ENCODE assay signal across 10 mouse cellular contexts in genomic region chrX:93299046-93299626, GRCm38 (mm10). TPM values are rescaled to one million over a fixed set of nuclear protein-coding genes. Genes with fewer than 3 reads are reported as not detected.
DNase-seq lines count a peak whose midpoint lies in the region; ATAC-seq and TF ChIP-seq lines count a peak whose summit lies in the region.
"Had no signal": no experiment of that assay in that cellular context is flagged by ENCODE, and none has a peak within 500 bp of the region (broad histone marks: within the 10 kb centered on the region; RNA-seq: fewer than 3 reads in every experiment).

No protein-coding gene starts in this region.

- no peaks in the 10 kb centered on the region for H3K4me1 ChIP-seq in kidney, postnatal 0 days (replicated peaks; ENCODE audit: insufficient read depth, low read length)
- peaks cover 3% of the 10 kb centered on the region; the same call in 1 of the 2 replicates for H3K4me1 ChIP-seq in embryonic facial prominence, embryonic 12.5 days
- H3K4me1 ChIP-seq in hindbrain, embryonic 15.5 days (replicated peaks) = 0 out of 2 replicates have a peak, but pooled peaks cover 5% of the 10 kb centered on the region
- peaks cover 9% of the 10 kb centered on the region; the same call in 1 of the 2 replicates for H3K4me1 ChIP-seq in midbrain, embryonic 15.5 days

- H3K4me2 ChIP-seq in kidney, postnatal 0 days (ENCODE audit: low read length) = peak overlapping the region; percentile 51
- H3K4me2 ChIP-seq in embryonic facial prominence, embryonic 12.5 days (replicated peaks) = peak overlapping the region; percentile 35; the same call in 1 of the 2 replicates
- peak overlapping the region; percentile 40 for H3K4me2 ChIP-seq in hindbrain, embryonic 15.5 days
- peak overlapping the region; percentile 30; the same call in 1 of the 2 replicates for H3K4me2 ChIP-seq in midbrain, embryonic 15.5 days

- H3K27ac ChIP-seq in kidney, postnatal 0 days = no peak overlapping the region
- H3K27ac ChIP-seq in embryonic facial prominence, embryonic 12.5 days = no peak overlapping the region
- H3K27ac ChIP-seq in hindbrain, embryonic 15.5 days (replicated peaks) = no peak overlapping the region
- H3K27ac ChIP-seq in midbrain, embryonic 15.5 days = no peak overlapping the region

- no peak overlapping the region for H3K9ac ChIP-seq in kidney, postnatal 0 days (ENCODE audit: low read depth, low read length)
- H3K9ac ChIP-seq in embryonic facial prominence, embryonic 12.5 days = no peak overlapping the region
- no peak overlapping the region for H3K9ac ChIP-seq in hindbrain, embryonic 15.5 days
- H3K9ac ChIP-seq in midbrain, embryonic 15.5 days = no peak overlapping the region

- H3K9me3 ChIP-seq in kidney, postnatal 0 days (replicated peaks; ENCODE audit: low read length) = no peaks in the 10 kb centered on the region
- no peaks in the 10 kb centered on the region for H3K9me3 ChIP-seq in embryonic facial prominence, embryonic 12.5 days
- no peaks in the 10 kb centered on the region for H3K9me3 ChIP-seq in hindbrain, embryonic 15.5 days
- no peaks in the 10 kb centered on the region for H3K9me3 ChIP-seq in midbrain, embryonic 15.5 days

- no peak for ATAC-seq in kidney, postnatal 0 days (replicated peaks; ENCODE audit: low FRiP score, low read depth)
- ATAC-seq in embryonic facial prominence, embryonic 12.5 days (ENCODE audit: insufficient number of reproducible peaks, insufficient read depth, low FRiP score, low TSS enrichment) = no peak
- ATAC-seq in hindbrain, embryonic 15.5 days (ENCODE audit: low FRiP score, low read depth) = no peak
- peak; percentile 31; the same call in 1 of the 2 replicates for ATAC-seq in midbrain, embryonic 15.5 days (replicated peaks)
- ATAC-seq: Patski had no signal

- DNase-seq in kidney, postnatal 0 days (ENCODE audit: low spot score) = no peak
- no peak for DNase-seq in kidney, postnatal 36 days
- DNase-seq in left cerebral cortex, adult 9 months (ENCODE audit: low spot score in 2 of 2) = no peak
- DNase-seq in thymus, postnatal 0 days (ENCODE audit: low spot score) = no peak
- DNase-seq in MN1 (ENCODE audit: low spot score) = no peak

- H3K4me3 ChIP-seq in kidney, postnatal 0 days (replicated peaks; ENCODE audit: low read depth, low read length) = peak overlapping the region; percentile 35
- H3K4me3 ChIP-seq in embryonic facial prominence, embryonic 12.5 days = peak overlapping the region; percentile 13; the same call in 1 of the 2 replicates
- peak overlapping the region; percentile 11; the same call in 1 of the 2 replicates for H3K4me3 ChIP-seq in hindbrain, embryonic 15.5 days
- peak overlapping the region; percentile 12; the same call in 1 of the 2 replicates for H3K4me3 ChIP-seq in midbrain, embryonic 15.5 days

- 24% methylated on average over 41 of the region's 43 CpGs for WGBS in kidney, postnatal 0 days
- WGBS in embryonic facial prominence, embryonic 12.5 days = 14% methylated on average over 42 of the region's 43 CpGs
- WGBS in hindbrain, embryonic 15.5 days = 13% methylated on average over 43 of the region's 43 CpGs
- 19% methylated on average over 43 of the region's 43 CpGs for WGBS in midbrain, embryonic 15.5 days

- no peak for TF ChIP-seq CTCF in kidney, postnatal 0 days (IDR thresholded peaks at IDR 0.05; ENCODE audit: low read depth)

- peaks cover 45% of the 10 kb centered on the region for H3K27me3 ChIP-seq in kidney, postnatal 0 days (ENCODE audit: insufficient read depth, low read length)
- H3K27me3 ChIP-seq in embryonic facial prominence, embryonic 12.5 days = peaks cover 85% of the 10 kb centered on the region
- peaks cover 75% of the 10 kb centered on the region for H3K27me3 ChIP-seq in hindbrain, embryonic 15.5 days
- peaks cover 62% of the 10 kb centered on the region for H3K27me3 ChIP-seq in midbrain, embryonic 15.5 days (replicated peaks)

- H3K36me3 ChIP-seq in kidney, postnatal 0 days (ENCODE audit: insufficient read depth, low read length) = no peaks in the 10 kb centered on the region
- no peaks in the 10 kb centered on the region for H3K36me3 ChIP-seq in embryonic facial prominence, embryonic 12.5 days
- no peaks in the 10 kb centered on the region for H3K36me3 ChIP-seq in hindbrain, embryonic 15.5 days
- no peaks in the 10 kb centered on the region for H3K36me3 ChIP-seq in midbrain, embryonic 15.5 days (replicated peaks)

RNA-seq across cellular contexts. Expression of gene Arx, which starts 12.9 kb away (rescaled TPM):
- polyA plus RNA-seq in kidney, postnatal 0 days (2015; fragmentation: Nextera tagmentation; extraction: Ambion mirVana) = 0.05 and 0.07 TPM in 2 replicates
- 1.0 and 1.5 TPM in 2 replicates for polyA plus RNA-seq in embryonic facial prominence, embryonic 12.5 days (2016; fragmentation: Nextera tagmentation; extraction: Ambion mirVana)
- polyA plus RNA-seq in hindbrain, embryonic 15.5 days (2015; fragmentation: Nextera tagmentation; extraction: Ambion mirVana) = 0.84 and 2.9 TPM in 2 replicates
- polyA plus RNA-seq in midbrain, embryonic 15.5 days (2015; fragmentation: Nextera tagmentation; extraction: Ambion mirVana) = 10.4 and 10.7 TPM in 2 replicates
- polyA plus RNA-seq in thymus, postnatal 0 days (2015; fragmentation: Nextera tagmentation; extraction: Ambion mirVana) = not detected in 2 replicates
- polyA plus RNA-seq: liver, adult 2 months had no signal
